11 mouse cellular contexts compared by ENCODE assay signal in genomic region chr16:84462150-84462549, GRCm38 (mm10).
"Had no signal": no experiment of that assay in that cellular context is flagged by ENCODE, and none has a peak within 500 bp of the region (broad histone marks: within the 10 kb centered on the region; RNA-seq: fewer than 3 reads in every experiment).

No protein-coding gene starts in this region.

- DNase-seq: kidney, adult 8-10 months; kidney, postnatal 14 days; layer of hippocampus, adult 9-11 months; liver, postnatal 0 days; lung, postnatal 10 days; lung, postnatal 36 days; retina, postnatal 1 day; right cerebral cortex, postnatal 25 days; spleen, adult 18-20 months; thymus, adult 18-20 months; thymus, postnatal 36 days had no signal
